In the genomic region with DNA sequence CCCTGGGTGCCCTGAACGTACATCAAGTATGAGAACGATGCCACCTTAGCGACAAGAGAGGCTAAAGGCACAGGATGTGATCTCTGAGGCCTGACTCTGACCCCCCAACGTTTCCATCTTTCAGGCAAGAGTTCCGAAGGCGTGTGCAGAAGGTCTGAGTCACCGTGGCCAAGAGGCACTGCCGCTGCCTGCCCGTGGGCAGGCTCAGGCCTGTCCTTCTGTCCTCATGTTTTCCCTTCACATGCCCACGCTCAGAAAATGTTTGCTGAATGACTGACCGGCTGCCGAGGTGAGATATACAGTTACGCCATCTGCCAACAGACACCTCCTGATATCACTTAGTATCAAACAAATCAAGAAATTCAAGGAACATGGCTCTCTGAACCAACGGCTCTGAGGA, we compare ENCODE assay signal across 30 mouse cellular contexts. TPM values are rescaled to one million over a fixed set of nuclear protein-coding genes. Genes with fewer than 3 reads are reported as not detected.
A peak's percentile ranks its signal among the peaks of the same experiment; 100 is the strongest.
DNase-seq lines count a peak whose midpoint lies in the region; ATAC-seq and TF ChIP-seq lines count a peak whose summit lies in the region.
"Had no signal": no experiment of that assay in that cellular context is flagged by ENCODE, and none has a peak within 500 bp of the region (broad histone marks: within the 10 kb centered on the region; RNA-seq: fewer than 3 reads in every experiment).

No protein-coding gene starts in this region.

- H3K9me3 ChIP-seq in CH12.LX (replicated peaks; ENCODE audit: low read length) = peaks cover 2% of the 10 kb centered on the region
- H3K9me3 ChIP-seq: embryonic facial prominence, embryonic 10.5 days; embryonic facial prominence, embryonic 13.5 days; forebrain, embryonic 10.5 days; forebrain, embryonic 13.5 days; G1E; heart, embryonic 10.5 days; heart, embryonic 13.5 days had no signal

- no peak overlapping the region for H3K4me3 ChIP-seq in CH12.LX (replicated peaks in 1 of 3; ENCODE audit: low read depth in 2 of 3, low read length in 2 of 3, poor library complexity in 1 of 3)
- H3K4me3 ChIP-seq: embryonic facial prominence, embryonic 10.5 days; embryonic facial prominence, embryonic 13.5 days; erythroblast, embryonic 14.5 days; forebrain, embryonic 10.5 days; forebrain, embryonic 13.5 days; heart, embryonic 10.5 days; heart, embryonic 13.5 days had no signal

- ATAC-seq in megakaryocyte progenitor cell, adult 5-6 weeks (replicated peaks; ENCODE audit: poor library complexity) = peak; percentile 24
- ATAC-seq: forebrain, embryonic 13.5 days; forebrain, embryonic 16.5 days; hindbrain, postnatal 0 days had no signal

- no peak overlapping the region for H3K4me2 ChIP-seq in CH12.LX (ENCODE audit: insufficient read depth, low read depth, poor library complexity, severe bottlenecking)
- H3K4me2 ChIP-seq: embryonic facial prominence, embryonic 13.5 days; forebrain, embryonic 13.5 days; heart, embryonic 13.5 days; hindbrain, embryonic 14.5 days had no signal

- no peak for TF ChIP-seq CTCF in CH12.LX (conservative IDR thresholded peaks at IDR 0.05 in 1 of 2, IDR thresholded peaks at IDR 0.05 in 1 of 2; ENCODE audit: low read depth in 2 of 2, low read length in 2 of 2)

- no peak for TF ChIP-seq RAD21 in CH12.LX (IDR thresholded peaks at IDR 0.05; ENCODE audit: low read depth, low read length)

- H3K27me3 ChIP-seq in CH12.LX (replicated peaks) = peaks cover 4% of the 10 kb centered on the region
- H3K27me3 ChIP-seq: embryonic facial prominence, embryonic 13.5 days; forebrain, embryonic 13.5 days; heart, embryonic 13.5 days had no signal

- TF ChIP-seq EP300 in CH12.LX (IDR thresholded peaks at IDR 0.05; ENCODE audit: low read length) = no peak; the same call in 1 of the 2 replicates

- DNase-seq in right cerebral cortex, adult 18-20 months = peak; percentile 57
- DNase-seq in right cerebral cortex, postnatal 36 days (ENCODE audit: low spot score in 2 of 2) = no peak
- DNase-seq in 416B (ENCODE audit: low read depth) (peak; percentile 34), CH12.LX (ENCODE audit: extremely low read depth) (no peak), MN1 (ENCODE audit: low spot score) (no peak)
- no peak for DNase-seq in thymus, postnatal 0 days (ENCODE audit: low spot score)
- no peak for DNase-seq in kidney, postnatal 10 days
- DNase-seq: adrenal gland, adult 2 months; adrenal gland, postnatal 14 days; cerebellum, adult 11-12 months; cerebellum, adult 8-10 months; cerebellum, postnatal 10 days; cerebellum, postnatal 36 days; embryo, embryonic 11 days; gastrocnemius, postnatal 25 days; heart, adult 18-20 months; heart, postnatal 14 days; heart, postnatal 4 days had no signal

- H3K4me1 ChIP-seq in CH12.LX (ENCODE audit: control insufficient read depth in 1 of 2, insufficient read depth in 2 of 2) = peaks cover 0 to 11% of the 10 kb centered on the region in 2 experiments; a peak in 2 of 4 replicates
- H3K4me1 ChIP-seq: embryonic facial prominence, embryonic 10.5 days; embryonic facial prominence, embryonic 13.5 days; forebrain, embryonic 10.5 days; forebrain, embryonic 13.5 days; heart, embryonic 10.5 days; heart, embryonic 13.5 days had no signal

- no peaks in the 10 kb centered on the region for H3K36me3 ChIP-seq in CH12.LX (replicated peaks in 1 of 2; ENCODE audit: control insufficient read depth in 1 of 2, insufficient read depth in 1 of 2, low read length in 1 of 2)

- in situ Hi-C loops in CH12.LX (cut with MboI; ENCODE audit: low pct_ligation_motif_present, low pct_unique_long_range_greater_than_20kb, low sequenced_read_pairs) = no loop called here

- no peak overlapping the region; the same call in 1 of the 2 replicates for H3K9ac ChIP-seq in CH12.LX (ENCODE audit: insufficient read depth, low read depth)
- H3K9ac ChIP-seq: embryonic facial prominence, embryonic 13.5 days; forebrain, embryonic 13.5 days; heart, embryonic 13.5 days; hindbrain, embryonic 14.5 days had no signal

- H3K79me2 ChIP-seq in CH12.LX (replicated peaks; ENCODE audit: control insufficient read depth, extremely low read depth, insufficient read depth, poor library complexity, severe bottlenecking) = no peaks in the 10 kb centered on the region

- H3K27ac ChIP-seq in CH12.LX (ENCODE audit: insufficient read depth, low read depth) = no peak overlapping the region
- H3K27ac ChIP-seq: embryonic facial prominence, embryonic 10.5 days; embryonic facial prominence, embryonic 13.5 days; forebrain, embryonic 10.5 days; forebrain, embryonic 13.5 days; heart, embryonic 10.5 days; heart, embryonic 13.5 days; hindbrain, embryonic 14.5 days; hindbrain, postnatal 0 days had no signal

- no peak for TF ChIP-seq POLR2A in CH12.LX (IDR thresholded peaks at IDR 0.05; ENCODE audit: low read depth, low read length)

- dilution Hi-C loops in CH12.LX (cut with MboI; ENCODE audit: extremely low pct_ligation_motif_present, extremely low pct_unique_long_range_greater_than_20kb, low sequenced_read_pairs) = no loop called here

TF ChIP-seq in CH12.LX, 34 proteins besides CTCF, POLR2A, EP300 and RAD21:
- TF ChIP-seq BHLHE40 (IDR thresholded peaks at IDR 0.05; ENCODE audit: low read depth, low read length) = peak; percentile 68
- TF ChIP-seq NRF1 (IDR thresholded peaks at IDR 0.05; ENCODE audit: low read depth, low read length) = peak; percentile 12; the same call in 1 of the 2 replicates
- TF ChIP-seq MAZ (IDR thresholded peaks at IDR 0.05; ENCODE audit: low read depth, low read length) = no peak
- TF ChIP-seq MYC (IDR thresholded peaks at IDR 0.05; ENCODE audit: low read depth, low read length) = peak; percentile 57; the same call in 1 of the 2 replicates
- peak; percentile 28; the same call in 1 of the 2 replicates for TF ChIP-seq MEF2A (IDR thresholded peaks at IDR 0.05; ENCODE audit: borderline replicate concordance, low read depth, low read length)
- TF ChIP-seq ZC3H11A (IDR thresholded peaks at IDR 0.05; ENCODE audit: low read depth, low read length) = no peak
- TF ChIP-seq IRF4 (IDR thresholded peaks at IDR 0.05; ENCODE audit: low read depth, low read length) = peak; percentile 69; the same call in 1 of the 2 replicates
- TF ChIP-seq ZKSCAN1 (IDR thresholded peaks at IDR 0.05; ENCODE audit: borderline replicate concordance, low read depth, low read length) = no peak
- no peak for TF ChIP-seq KAT2A (IDR thresholded peaks at IDR 0.05; ENCODE audit: insufficient replicate concordance, low read length)
- peak; percentile 98 for TF ChIP-seq CHD1 (IDR thresholded peaks at IDR 0.05; ENCODE audit: low read depth, low read length)
- TF ChIP-seq RCOR1 (conservative IDR thresholded peaks at IDR 0.05; ENCODE audit: low read depth, low read length) = no peak
- TF ChIP-seq MAFK (IDR thresholded peaks at IDR 0.05; ENCODE audit: insufficient replicate concordance, low read length) = no peak
- 0 out of 2 replicates have a peak, but pooled peaks have one; percentile 8 for TF ChIP-seq JUN (IDR thresholded peaks at IDR 0.05; ENCODE audit: insufficient read depth, low read depth, low read length)
- TF ChIP-seq GABPA (IDR thresholded peaks at IDR 0.05; ENCODE audit: insufficient replicate concordance, low read depth, low read length) = no peak
- peak; percentile 34; the same call in 1 of the 2 replicates for TF ChIP-seq TCF12 (IDR thresholded peaks at IDR 0.05; ENCODE audit: low read depth, low read length)

RNA-seq across cellular contexts. Expression of gene Tmem44, which starts 24.9 kb away (rescaled TPM):
- 0.38 and 0.51 TPM in 2 replicates for total RNA-seq in CH12.LX (2012; rRNA removed)
- total RNA-seq in CH12.LX (2014; rRNA removed) = 0.07 and 0.16 TPM in 2 replicates
- 0.70 and 0.78 TPM in 2 replicates for polyA plus RNA-seq in CH12.LX (2012; ENCODE audit: insufficient read length, low read depth)
- total RNA-seq in megakaryocyte progenitor cell, adult 5-6 weeks (2015) = 0.27 TPM in 1 of 2 replicates, not detected in the other
- total RNA-seq in megakaryocyte progenitor cell, adult 5-6 weeks (2017) = 0.12 and 0.51 TPM in 2 replicates
- 2.1 and 2.2 TPM in 2 replicates for polyA plus RNA-seq in thymus, postnatal 0 days (2015; fragmentation: Nextera tagmentation; extraction: Ambion mirVana)

Comparison
In these comparisons a context has a peak if more than half of its experiments do, and no peak if none do; other contexts are left out.
1. DNase-seq: peak in right cerebral cortex, adult 18-20 months (single experiment) and 416B (single experiment); none in right cerebral cortex, postnatal 36 days (0 of 2), CH12.LX (single experiment), thymus, postnatal 0 days (single experiment), kidney, postnatal 10 days (single experiment) and MN1 (single experiment).